Mouse (Mus musculus) brain, adult 10 weeks (tissue): Measurements from ENCODE around the gene Gabpb2. TPM values are rescaled to one million over a fixed set of nuclear protein-coding genes. Genes with fewer than 3 reads are reported as not detected.

Experiments
- polyA plus RNA-seq: library from polyadenylated mRNA; stranded (reverse); fragments of 350-450 nt; fragmentation: Illumina TruSeq; extraction: RNeasy Lipid Tissue Mini Kit (QIAGEN cat#74804); gene quantifications from one replicate; pipeline ENCODE4 v1.2.3, GENCODE M21; 2015; ENCODE audit warnings: low read depth, low replicate concordance

Gene Gabpb2
- polyA plus RNA-seq = 7.1 TPM

GRCm38 (mm10) chr3:95217255-95218134 lies at the start of gene Gabpb2:
TSS of gene Gabpb2 (minus strand) at chr3:95217916.

GRCm38 (mm10) chr3:95250783-95251424 lies 33.2 kb upstream of the Gabpb2 start, which contains the start of gene Bnipl:
TSS of gene Bnipl (minus strand) at chr3:95251193.

GRCm38 (mm10) chr3:95241498-95241897 lies 23.8 kb upstream of the Gabpb2 start, which contains the start of gene Gm128:
TSS of gene Gm128 (minus strand) at chr3:95241598.

GRCm38 (mm10) chr3:95231298-95232221 lies 13.8 kb upstream of the Gabpb2 start, which contains the start of gene Mllt11:
TSS of gene Mllt11 (minus strand) at chr3:95232171.

GRCm38 (mm10) chr3:95228148-95228893 lies 10.6 kb upstream of the Gabpb2 start, which contains the start of gene Cdc42se1:
TSS of gene Cdc42se1 (plus strand) at chr3:95228732.

GRCm38 (mm10) chr3:95159987-95160963 lies 57.4 kb downstream of the Gabpb2 start, which contains the start of gene Sema6c:
TSS of gene Sema6c (plus strand) at chr3:95160457.

GRCm38 (mm10) chr3:95141952-95142616 lies 75.6 kb downstream of the Gabpb2 start, which contains the start of gene Tnfaip8l2:
TSS of gene Tnfaip8l2 (minus strand) at chr3:95142360.

GRCm38 (mm10) chr3:95133680-95134101 lies 84.0 kb downstream of the Gabpb2 start, which contains the start of the genes Scnm1 and Lysmd1:
TSS of gene Scnm1 (minus strand) at chr3:95134011.
TSS of gene Lysmd1 (plus strand) at chr3:95134088.

Other genes starting within 250 kb of the Gabpb2 start
- gene Pi4kb, start 243.2 kb downstream of the Gabpb2 start, polyA plus RNA-seq = 41.1 TPM
- 16.9 TPM for gene Zfp687, start 202.5 kb downstream of the Gabpb2 start, polyA plus RNA-seq
- 176 TPM for gene Psmd4, start 175.3 kb downstream of the Gabpb2 start, polyA plus RNA-seq
- gene Pip5k1a, start 111.0 kb downstream of the Gabpb2 start, polyA plus RNA-seq = 44.0 TPM
- gene Vps72, start 106.9 kb downstream of the Gabpb2 start, polyA plus RNA-seq = 44.7 TPM
- 1.2 TPM for gene Tmod4, start 93.4 kb downstream of the Gabpb2 start, polyA plus RNA-seq
- 83.6 TPM for gene Scnm1, start 83.9 kb downstream of the Gabpb2 start, polyA plus RNA-seq
- 24.7 TPM for gene Lysmd1, start 83.8 kb downstream of the Gabpb2 start, polyA plus RNA-seq
- gene Tnfaip8l2, start 75.6 kb downstream of the Gabpb2 start, polyA plus RNA-seq = 5.0 TPM
- 14.4 TPM for gene Sema6c, start 57.5 kb downstream of the Gabpb2 start, polyA plus RNA-seq
- gene Cdc42se1, start 10.8 kb upstream of the Gabpb2 start, polyA plus RNA-seq = 68.9 TPM
- gene Mllt11, start 14.3 kb upstream of the Gabpb2 start, polyA plus RNA-seq = 414 TPM
- 0.30 TPM for gene Gm128, start 23.7 kb upstream of the Gabpb2 start, polyA plus RNA-seq
- not detected for gene Bnipl, start 33.3 kb upstream of the Gabpb2 start, polyA plus RNA-seq
- 26.8 TPM for gene Mindy1, start 63.4 kb upstream of the Gabpb2 start, polyA plus RNA-seq
- 23.6 TPM for gene Prune1, start 64.2 kb upstream of the Gabpb2 start, polyA plus RNA-seq
- gene Anxa9, start 89.3 kb upstream of the Gabpb2 start, polyA plus RNA-seq = 0.73 TPM
- gene Cers2, start 96.9 kb upstream of the Gabpb2 start, polyA plus RNA-seq = 101 TPM
- 22.1 TPM for gene Setdb1, start 139.3 kb upstream of the Gabpb2 start, polyA plus RNA-seq
- not detected for gene 4930558C23Rik, start 184.9 kb upstream of the Gabpb2 start, polyA plus RNA-seq
- gene Arnt, start 216.5 kb upstream of the Gabpb2 start, polyA plus RNA-seq = 29.8 TPM